Mouse (Mus musculus) liver, adult 2 months (tissue): Measurements from ENCODE around the gene 1700020L24Rik.

Source experiments
- CTCF ChIP-seq: fragments of 200-500 bp; IDR thresholded peaks from 2 replicates; pipeline ENCODE4 v1.5.1; 2011; ENCODE audit warnings: low read depth, low read length, control low read depth
- POLR2A ChIP-seq: fragments of 200-500 bp; IDR thresholded peaks from 2 replicates; pipeline ENCODE4 v1.6.1; 2011; ENCODE audit warnings: low read length, control low read depth; ENCODE audit not compliant: insufficient read depth; ENCODE audit errors: extremely low read depth

GRCm38 (mm10) chr11:83426964-83427363 is 10.5 kb upstream of the 1700020L24Rik start:
- no peak for TF ChIP-seq CTCF
- no peak for TF ChIP-seq POLR2A
